Mouse (Mus musculus): Measurements from ENCODE around the gene Tyro3. TPM values are rescaled to one million over a fixed set of nuclear protein-coding genes. Genes with fewer than 3 reads are reported as not detected.
A peak's percentile ranks its signal among the peaks of the same experiment; 100 is the strongest.

The Tyro3 gene
- 38.4 and 45.2 TPM in 2 replicates for polyA plus RNA-seq (2011; ENCODE audit: insufficient read depth, insufficient read length, low read depth, missing spikeins)

DNA sequence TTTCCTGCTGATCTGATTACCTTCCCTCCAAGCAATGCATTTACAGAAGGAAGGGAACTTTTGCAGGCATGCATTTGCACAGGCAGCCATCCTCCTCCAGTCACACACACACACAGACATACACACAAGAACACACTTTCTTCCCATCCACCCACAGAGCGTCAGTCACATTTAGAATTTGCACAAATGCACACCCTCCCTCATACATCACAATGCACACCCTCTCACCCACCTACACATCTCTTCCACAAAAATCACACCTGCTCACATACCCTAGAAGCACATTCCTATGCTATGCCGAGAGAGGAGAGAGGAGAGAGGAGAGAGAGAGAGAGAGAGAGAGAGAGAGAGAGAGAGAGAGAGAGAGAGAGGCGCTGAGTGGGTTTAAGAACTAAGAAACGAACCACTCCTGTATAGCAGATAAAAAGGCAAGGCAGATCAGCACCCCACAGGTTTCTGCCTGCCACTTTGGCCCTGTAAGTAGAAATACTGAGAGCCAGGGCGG is at the start of gene Tyro3:
Tyro3 (plus strand) TSS at position 455 of the 505 bp plus-strand sequence.
- Histone ChIP-seq H3K27ac (ENCODE audit: insufficient read depth, low read length) (no peak within 1 kb of the TSS), H3K4me3 (ENCODE audit: low read depth, low read length) (no peak within 1 kb of the TSS), H3K36me3 (ENCODE audit: control insufficient read depth, insufficient read depth, low read length, poor library complexity, severe bottlenecking) (no peaks in the 10 kb centered on the region), H3K9ac (ENCODE audit: low read depth, poor library complexity, severe bottlenecking) (no peak within 1 kb of the TSS), H3K27me3 (ENCODE audit: control insufficient read depth, insufficient read depth, low read length, poor library complexity, severe bottlenecking) (no peaks in the 10 kb centered on the region), H3K4me1 (ENCODE audit: control insufficient read depth, insufficient read depth, low read length) (peaks cover 8% of the 10 kb centered on the region), H3K9me3 (replicated peaks; ENCODE audit: control insufficient read depth, insufficient read depth, low read length, poor library complexity, severe bottlenecking) (no peaks in the 10 kb centered on the region)
- TF ChIP-seq CTCF (IDR thresholded peaks at IDR 0.05; ENCODE audit: low read depth, low read length) (no peak), POLR2A (IDR thresholded peaks at IDR 0.05; ENCODE audit: insufficient read depth, low read length) (no peak), EP300 (IDR thresholded peaks at IDR 0.05; ENCODE audit: insufficient read depth, low read depth, low read length) (no peak)

DNA sequence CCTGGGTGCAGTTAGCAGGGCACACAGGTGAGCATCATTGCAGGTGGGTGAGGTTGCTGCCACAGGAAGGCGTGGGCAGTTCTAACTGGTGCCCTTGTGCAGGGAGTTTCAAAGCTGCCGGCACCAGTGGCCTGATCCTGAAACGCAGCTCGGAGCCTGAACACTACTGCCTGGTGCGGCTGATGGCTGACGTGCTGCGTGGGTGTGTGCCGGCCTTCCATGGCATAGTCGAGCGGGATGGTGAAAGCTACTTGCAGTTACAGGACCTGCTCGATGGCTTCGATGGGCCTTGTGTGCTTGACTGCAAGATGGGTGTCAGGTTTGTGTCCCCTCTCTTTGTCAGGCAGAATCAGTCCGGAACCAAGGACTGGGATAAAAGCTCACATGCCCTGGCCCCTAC is 48.3 kb upstream of the Tyro3 start:
- Histone ChIP-seq H3K9ac (ENCODE audit: low read depth, poor library complexity, severe bottlenecking) (no peak overlapping the region), H3K27me3 (ENCODE audit: control insufficient read depth, insufficient read depth, low read length, poor library complexity, severe bottlenecking) (no peaks in the 10 kb centered on the region), H3K4me3 (ENCODE audit: low read depth, low read length) (no peak overlapping the region), H3K36me3 (ENCODE audit: control insufficient read depth, insufficient read depth, low read length, poor library complexity, severe bottlenecking) (no peaks in the 10 kb centered on the region), H3K9me3 (replicated peaks; ENCODE audit: control insufficient read depth, insufficient read depth, low read length, poor library complexity, severe bottlenecking) (no peaks in the 10 kb centered on the region), H3K27ac (ENCODE audit: insufficient read depth, low read length) (no peak overlapping the region), H3K4me1 (ENCODE audit: control insufficient read depth, insufficient read depth, low read length) (no peaks in the 10 kb centered on the region)
- no peak for TF ChIP-seq EP300 (IDR thresholded peaks at IDR 0.05; ENCODE audit: insufficient read depth, low read depth, low read length)
- TF ChIP-seq POLR2A (IDR thresholded peaks at IDR 0.05; ENCODE audit: insufficient read depth, low read length): no peak
- no peak for TF ChIP-seq CTCF (IDR thresholded peaks at IDR 0.05; ENCODE audit: low read depth, low read length)

DNA sequence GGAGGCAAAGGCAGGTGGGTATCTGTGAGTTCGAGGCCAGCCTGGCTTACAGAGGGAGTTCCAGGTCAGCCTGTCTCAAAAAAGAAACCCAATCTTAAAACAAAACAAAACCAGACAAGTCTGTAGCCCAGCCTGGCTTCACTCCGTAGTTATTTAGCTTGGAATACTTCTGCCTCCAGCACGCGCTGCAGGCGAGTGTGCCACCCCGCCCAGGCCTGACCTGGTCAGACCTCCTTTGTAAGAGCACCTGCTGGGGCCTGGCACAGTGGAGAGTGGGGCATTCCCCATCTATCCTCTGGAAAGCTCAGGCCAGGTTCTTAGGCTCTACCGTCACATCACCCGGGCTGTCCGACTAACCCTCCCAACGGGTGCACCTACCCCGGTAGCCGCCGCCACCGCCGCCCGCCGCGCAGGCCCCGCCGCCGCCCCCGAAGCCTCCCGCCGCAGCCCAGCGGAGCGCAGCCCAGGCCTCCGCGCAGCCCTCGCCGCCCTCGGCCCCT is 39.9 kb upstream of the Tyro3 start:
- peak overlapping the region; percentile 79 for H3K4me3 ChIP-seq (ENCODE audit: low read depth, low read length)
- peaks cover 13% of the 10 kb centered on the region for H3K27me3 ChIP-seq (ENCODE audit: control insufficient read depth, insufficient read depth, low read length, poor library complexity, severe bottlenecking)
- H3K27ac ChIP-seq (ENCODE audit: insufficient read depth, low read length): no peak overlapping the region
- no peaks in the 10 kb centered on the region for H3K4me1 ChIP-seq (ENCODE audit: control insufficient read depth, insufficient read depth, low read length)
- TF ChIP-seq EP300 (IDR thresholded peaks at IDR 0.05; ENCODE audit: insufficient read depth, low read depth, low read length): no peak
- TF ChIP-seq CTCF (IDR thresholded peaks at IDR 0.05; ENCODE audit: low read depth, low read length): no peak
- TF ChIP-seq POLR2A (IDR thresholded peaks at IDR 0.05; ENCODE audit: insufficient read depth, low read length): no peak
- H3K9me3 ChIP-seq (replicated peaks; ENCODE audit: control insufficient read depth, insufficient read depth, low read length, poor library complexity, severe bottlenecking): no peaks in the 10 kb centered on the region
- peak overlapping the region; percentile 84 for H3K9ac ChIP-seq (ENCODE audit: low read depth, poor library complexity, severe bottlenecking)
- H3K36me3 ChIP-seq (ENCODE audit: control insufficient read depth, insufficient read depth, low read length, poor library complexity, severe bottlenecking): no peaks in the 10 kb centered on the region

DNA sequence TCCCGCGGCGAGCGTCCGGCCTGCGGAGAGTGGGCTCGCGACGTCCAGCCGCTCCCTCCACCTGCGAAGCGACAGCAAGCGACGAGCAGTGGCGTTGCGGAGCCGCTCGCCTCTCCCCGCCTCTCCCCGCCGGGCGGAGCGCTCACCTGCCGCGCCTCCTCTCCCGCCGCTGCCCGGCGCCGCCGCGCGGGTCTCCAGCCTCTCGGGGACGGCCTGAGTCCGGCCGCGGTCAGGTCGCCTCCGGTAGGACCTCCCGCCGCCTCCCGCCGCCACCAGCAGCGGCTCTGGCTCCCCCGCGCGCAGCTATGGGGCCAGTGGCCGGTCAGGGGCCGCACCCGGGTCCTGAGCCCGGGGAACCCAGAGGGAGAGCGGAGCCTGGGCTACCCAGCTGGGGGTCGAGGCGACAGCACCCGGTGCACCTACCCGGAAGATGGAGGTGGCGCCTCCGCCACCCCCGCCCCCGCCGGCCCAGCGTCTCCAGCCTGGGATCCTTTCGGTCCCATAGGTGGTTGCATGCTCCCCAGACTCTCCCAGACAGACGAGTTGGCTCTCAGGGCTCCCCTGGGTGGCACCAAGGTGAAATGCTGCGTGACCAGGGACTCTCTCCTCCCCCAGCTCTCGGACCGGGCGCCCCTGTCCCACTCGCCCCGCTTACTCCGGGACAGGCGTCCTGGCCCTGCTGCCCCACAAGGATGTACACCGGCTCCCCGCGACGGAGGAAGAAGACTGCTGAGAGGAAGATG is 39.3 kb upstream of the Tyro3 start:
- Histone ChIP-seq H3K4me3 (ENCODE audit: low read depth, low read length) (peak overlapping the region; percentile 79), H3K27me3 (ENCODE audit: control insufficient read depth, insufficient read depth, low read length, poor library complexity, severe bottlenecking) (peaks cover 13% of the 10 kb centered on the region), H3K36me3 (ENCODE audit: control insufficient read depth, insufficient read depth, low read length, poor library complexity, severe bottlenecking) (no peaks in the 10 kb centered on the region; the same call in 1 of the 2 replicates), H3K9me3 (replicated peaks; ENCODE audit: control insufficient read depth, insufficient read depth, low read length, poor library complexity, severe bottlenecking) (no peaks in the 10 kb centered on the region), H3K4me1 (ENCODE audit: control insufficient read depth, insufficient read depth, low read length) (no peaks in the 10 kb centered on the region), H3K27ac (ENCODE audit: insufficient read depth, low read length) (no peak overlapping the region), H3K9ac (ENCODE audit: low read depth, poor library complexity, severe bottlenecking) (peak overlapping the region; percentile 84)
- no peak for TF ChIP-seq CTCF (IDR thresholded peaks at IDR 0.05; ENCODE audit: low read depth, low read length)
- no peak for TF ChIP-seq POLR2A (IDR thresholded peaks at IDR 0.05; ENCODE audit: insufficient read depth, low read length)
- TF ChIP-seq EP300 (IDR thresholded peaks at IDR 0.05; ENCODE audit: insufficient read depth, low read depth, low read length): no peak

DNA sequence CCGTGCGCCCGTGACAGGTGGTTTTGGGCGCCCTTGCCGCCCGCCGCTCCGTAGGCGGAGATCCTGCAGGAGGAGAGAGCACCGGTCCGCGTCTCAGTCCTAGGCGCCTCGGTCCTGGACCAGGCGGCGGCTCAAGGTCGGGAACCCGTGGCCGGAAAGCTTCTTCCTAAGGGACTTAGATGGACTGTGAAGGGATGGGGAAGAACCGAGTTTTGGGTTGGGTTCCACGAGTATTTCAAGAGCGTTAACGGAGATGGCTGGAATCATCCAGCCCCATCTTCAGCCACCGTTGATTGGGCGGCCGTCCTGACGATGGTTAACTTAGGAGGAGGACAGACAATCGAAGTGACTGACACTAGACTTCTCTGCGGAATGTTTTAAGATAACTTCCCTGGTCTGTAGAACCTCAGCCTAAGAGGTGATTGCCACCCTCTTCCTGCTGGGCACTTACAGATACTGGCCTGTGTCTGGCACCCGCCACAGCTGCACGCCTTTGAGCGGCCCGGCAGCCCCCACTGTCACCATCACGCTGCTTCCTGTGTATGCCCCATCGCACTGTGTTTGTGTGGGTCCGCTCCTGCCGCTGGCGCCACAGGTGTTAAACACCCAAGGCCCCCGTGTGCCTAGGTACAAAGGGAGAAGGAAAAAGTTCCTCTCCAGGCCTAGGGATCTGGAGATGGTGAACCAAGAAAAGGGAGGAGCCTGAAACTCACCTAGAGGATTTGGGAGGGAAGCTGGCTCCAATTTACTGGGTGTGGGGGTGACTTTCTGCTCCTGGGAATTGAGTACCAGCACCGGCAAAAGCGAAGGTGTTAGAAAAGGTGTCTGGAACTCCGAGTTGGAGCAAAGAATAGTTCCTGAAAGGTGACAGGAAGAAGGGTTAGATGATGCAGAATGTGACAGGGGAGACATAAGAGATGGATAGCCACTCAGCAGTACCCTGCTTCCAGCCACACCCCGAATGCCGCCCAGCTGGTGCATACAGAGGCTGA is 38.4 kb upstream of the Tyro3 start:
- H3K4me1 ChIP-seq (ENCODE audit: control insufficient read depth, insufficient read depth, low read length): no peaks in the 10 kb centered on the region
- H3K9me3 ChIP-seq (replicated peaks; ENCODE audit: control insufficient read depth, insufficient read depth, low read length, poor library complexity, severe bottlenecking): no peaks in the 10 kb centered on the region
- H3K27me3 ChIP-seq (ENCODE audit: control insufficient read depth, insufficient read depth, low read length, poor library complexity, severe bottlenecking): peaks cover 13% of the 10 kb centered on the region
- H3K4me3 ChIP-seq (ENCODE audit: low read depth, low read length): peak overlapping the region; percentile 79
- H3K9ac ChIP-seq (ENCODE audit: low read depth, poor library complexity, severe bottlenecking): peak overlapping the region; percentile 84
- H3K27ac ChIP-seq (ENCODE audit: insufficient read depth, low read length): no peak overlapping the region
- H3K36me3 ChIP-seq (ENCODE audit: control insufficient read depth, insufficient read depth, low read length, poor library complexity, severe bottlenecking): peaks cover 8% of the 10 kb centered on the region; the same call in 1 of the 2 replicates
- TF ChIP-seq CTCF (IDR thresholded peaks at IDR 0.05; ENCODE audit: low read depth, low read length) (no peak), EP300 (IDR thresholded peaks at IDR 0.05; ENCODE audit: insufficient read depth, low read depth, low read length) (no peak), POLR2A (IDR thresholded peaks at IDR 0.05; ENCODE audit: insufficient read depth, low read length) (no peak)
